8 mouse cellular contexts compared by ENCODE assay signal in genomic region chr10:86166854-86167268, GRCm38 (mm10).
A peak's percentile ranks its signal among the peaks of the same experiment; 100 is the strongest.
DNase-seq lines count a peak whose midpoint lies in the region; ATAC-seq and TF ChIP-seq lines count a peak whose summit lies in the region.

No protein-coding gene starts in this region.

- H3K27ac ChIP-seq in lung, embryonic 16.5 days (ENCODE audit: low read length): peak overlapping the region; percentile 64
- peak overlapping the region; percentile 61 for H3K27ac ChIP-seq in stomach, postnatal 0 days (replicated peaks)

- peak overlapping the region; percentile 47; the same call in 1 of the 2 replicates for H3K9ac ChIP-seq in lung, embryonic 16.5 days (ENCODE audit: low read length)
- no peak overlapping the region for H3K9ac ChIP-seq in stomach, postnatal 0 days (ENCODE audit: low read length)

- peak; percentile 38; the same call in 1 of the 2 replicates for ATAC-seq in lung, embryonic 16.5 days (ENCODE audit: low read depth)
- ATAC-seq in stomach, postnatal 0 days (ENCODE audit: low FRiP score, low TSS enrichment): peak; percentile 40; the same call in 1 of the 2 replicates

- no peak for TF ChIP-seq CTCF in stomach, postnatal 0 days (IDR thresholded peaks at IDR 0.05; ENCODE audit: low read depth)

- H3K4me1 ChIP-seq in lung, embryonic 16.5 days (replicated peaks; ENCODE audit: control insufficient read depth, insufficient read depth, low read length): peaks cover 6% of the 10 kb centered on the region
- no peaks in the 10 kb centered on the region for H3K4me1 ChIP-seq in stomach, postnatal 0 days (replicated peaks; ENCODE audit: control insufficient read depth, insufficient read depth)

- intact Hi-C loops in heart, postnatal 25 days (cut with DNase I): no loop called here

- no peak overlapping the region for H3K4me3 ChIP-seq in lung, embryonic 16.5 days (ENCODE audit: low read length)
- no peak overlapping the region for H3K4me3 ChIP-seq in stomach, postnatal 0 days (ENCODE audit: low read depth, low read length)

- no peaks in the 10 kb centered on the region for H3K36me3 ChIP-seq in lung, embryonic 16.5 days (ENCODE audit: control insufficient read depth, insufficient read depth, low read length)
- H3K36me3 ChIP-seq in stomach, postnatal 0 days (ENCODE audit: control insufficient read depth, insufficient read depth, low read length): no peaks in the 10 kb centered on the region

- H3K9me3 ChIP-seq in lung, embryonic 16.5 days (ENCODE audit: control insufficient read depth, low read length): no peaks in the 10 kb centered on the region
- no peaks in the 10 kb centered on the region for H3K9me3 ChIP-seq in stomach, postnatal 0 days (ENCODE audit: control insufficient read depth, low read length)

- H3K27me3 ChIP-seq in lung, embryonic 16.5 days (ENCODE audit: control insufficient read depth, insufficient read depth, low read depth, low read length): no peaks in the 10 kb centered on the region
- no peaks in the 10 kb centered on the region for H3K27me3 ChIP-seq in stomach, postnatal 0 days (ENCODE audit: control insufficient read depth, insufficient read depth, low read length)

- 10% methylated on average over 4 of the region's 4 CpGs for WGBS in lung, embryonic 16.5 days
- WGBS in stomach, postnatal 0 days: 2% methylated on average over 4 of the region's 4 CpGs

- TF ChIP-seq EP300 in stomach, postnatal 0 days (optimal IDR thresholded peaks at IDR 0.05): no peak

- peak; percentile 11 for DNase-seq in adrenal gland, adult 2 months
- no peak for DNase-seq in adrenal gland, postnatal 4 days (ENCODE audit: low spot score in 2 of 2)
- peak; percentile 4 to 9 for DNase-seq in urinary bladder, adult 18-20 months (ENCODE audit: low spot score in 2 of 2)
- no peak for DNase-seq in urinary bladder, postnatal 10 days (ENCODE audit: low spot score)
- DNase-seq in heart, postnatal 25 days (ENCODE audit: low spot score): peak; percentile 73
- peak; percentile 20 for DNase-seq in stomach, postnatal 0 days (ENCODE audit: low spot score)
- no peak for DNase-seq in layer of hippocampus, adult 9-10 months (ENCODE audit: low spot score)

- H3K4me2 ChIP-seq in lung, embryonic 16.5 days (ENCODE audit: low read depth, low read length): no peak overlapping the region
- H3K4me2 ChIP-seq in stomach, postnatal 0 days (replicated peaks; ENCODE audit: low read depth): no peak overlapping the region

Comparison
In these comparisons a context has a peak if more than half of its experiments do, and no peak if none do; other contexts are left out.
1. DNase-seq: peak in adrenal gland, adult 2 months (single experiment), urinary bladder, adult 18-20 months (2 of 2), heart, postnatal 25 days (single experiment) and stomach, postnatal 0 days (single experiment); none in adrenal gland, postnatal 4 days (0 of 2), urinary bladder, postnatal 10 days (single experiment) and layer of hippocampus, adult 9-10 months (single experiment).